Mouse (Mus musculus): ENCODE measurements around the gene Wnt4. TPM values are rescaled to one million over a fixed set of nuclear protein-coding genes. Genes with fewer than 3 reads are reported as not detected.
A peak's percentile ranks its signal among the peaks of the same experiment; 100 is the strongest.

The Wnt4 gene
- polyA plus RNA-seq, 1 experiment = 11.7 TPM

DNA sequence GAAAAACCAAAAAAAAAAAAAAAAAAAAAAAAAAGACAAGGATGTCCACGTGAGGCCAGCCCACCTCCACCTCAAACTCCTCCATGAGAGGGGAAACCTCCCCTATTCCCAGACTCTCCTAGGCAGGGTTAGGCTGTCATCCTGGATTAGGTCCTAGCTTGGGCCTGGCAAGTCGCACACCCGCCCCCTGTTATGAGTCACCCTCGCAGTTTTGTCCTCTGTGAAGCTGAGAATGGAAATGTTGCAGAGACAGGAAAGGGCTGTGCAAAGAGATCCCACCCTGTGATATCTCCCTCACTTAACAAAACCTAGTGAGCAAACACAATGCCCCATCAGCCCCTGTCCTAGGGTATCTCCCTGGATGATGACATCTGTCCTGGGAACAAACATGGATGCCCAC lies 20.3 kb downstream of the Wnt4 start:
- 53% methylated on average over 4 of the region's 4 CpGs for WGBS
- Histone ChIP-seq H3K4me1 (ENCODE audit: control insufficient read depth, insufficient read depth, low read length) (no peaks in the 10 kb centered on the region), H3K4me3 (replicated peaks; ENCODE audit: extremely low read depth, low read depth, low read length) (no peak overlapping the region)
- no peak for DNase-seq
- TF ChIP-seq POLR2A (IDR thresholded peaks at IDR 0.05; ENCODE audit: borderline replicate concordance, extremely low read depth, low read depth, low read length) (no peak), CTCF (IDR thresholded peaks at IDR 0.05; ENCODE audit: insufficient read depth, low read length) (no peak)

DNA sequence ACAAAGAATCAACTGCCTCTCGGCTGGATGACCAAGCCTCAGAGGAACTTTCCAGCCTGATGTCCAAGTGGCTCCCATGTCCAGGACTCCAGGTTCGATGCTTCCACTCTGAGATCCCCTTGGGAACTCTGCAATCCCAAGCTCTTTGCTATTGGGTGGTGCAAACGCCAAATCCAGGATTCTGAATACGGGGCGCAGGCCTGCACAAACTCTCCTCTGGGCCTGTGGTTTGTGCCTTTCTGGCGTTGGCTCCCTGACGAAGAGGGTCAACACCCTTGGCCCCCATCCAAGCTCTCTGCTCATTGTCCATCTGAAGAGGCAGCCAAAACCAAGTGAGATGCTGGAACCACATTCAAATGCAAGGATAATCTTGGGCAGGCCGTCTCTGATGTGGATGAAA lies 21.1 kb downstream of the Wnt4 start:
- Histone ChIP-seq H3K4me3 (replicated peaks; ENCODE audit: extremely low read depth, low read depth, low read length) (no peak overlapping the region), H3K4me1 (ENCODE audit: control insufficient read depth, insufficient read depth, low read length) (no peaks in the 10 kb centered on the region)
- TF ChIP-seq CTCF (IDR thresholded peaks at IDR 0.05; ENCODE audit: insufficient read depth, low read length) (no peak), POLR2A (IDR thresholded peaks at IDR 0.05; ENCODE audit: borderline replicate concordance, extremely low read depth, low read depth, low read length) (no peak)
- WGBS = 50% methylated on average over 8 of the region's 8 CpGs
- no peak for DNase-seq

DNA sequence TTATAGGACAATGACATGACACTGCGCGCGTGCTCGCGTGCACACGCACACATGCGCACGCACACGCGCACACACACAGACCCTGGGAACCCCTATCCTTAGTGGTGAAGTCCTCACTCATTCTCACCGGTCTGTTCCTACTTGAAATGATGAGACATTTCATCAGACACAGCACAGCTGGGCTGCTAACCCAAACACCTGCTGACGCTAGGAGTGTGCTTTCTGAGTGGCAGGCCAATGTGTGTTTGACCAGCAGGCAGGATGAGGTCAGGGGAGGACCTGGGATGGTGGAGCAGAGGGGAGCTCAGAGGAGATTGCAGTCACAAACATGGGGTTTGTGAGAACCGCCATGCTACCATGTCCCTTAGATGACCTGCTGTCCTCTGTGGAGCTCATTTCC lies 22.9 kb downstream of the Wnt4 start:
- WGBS = 87% methylated on average over 13 of the region's 13 CpGs

DNA sequence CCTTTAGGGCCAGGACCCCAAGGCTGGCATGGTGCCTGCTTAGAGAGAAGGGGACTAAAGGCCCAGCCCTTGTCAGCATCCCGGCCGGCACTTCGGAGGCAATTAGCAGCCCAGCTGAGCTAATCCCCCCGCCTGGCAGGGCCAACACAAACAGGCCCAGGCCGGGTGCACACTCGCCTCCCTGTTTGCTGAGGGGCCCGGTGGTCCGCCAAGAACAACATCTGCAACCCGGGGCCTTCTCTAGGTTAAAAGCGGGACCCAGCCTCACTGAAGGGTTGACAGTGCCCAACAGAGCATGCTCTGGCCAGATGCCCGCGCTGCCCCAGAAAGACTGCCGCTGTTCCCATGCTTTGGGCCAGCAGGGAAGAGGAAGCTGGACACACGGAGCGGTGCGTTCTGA lies 24.3 kb downstream of the Wnt4 start:
- 65% methylated on average over 16 of the region's 16 CpGs for WGBS
- Histone ChIP-seq H3K4me1 (ENCODE audit: control insufficient read depth, insufficient read depth, low read length) (no peaks in the 10 kb centered on the region), H3K4me3 (replicated peaks; ENCODE audit: extremely low read depth, low read depth, low read length) (no peak overlapping the region)
- no peak for TF ChIP-seq CTCF (IDR thresholded peaks at IDR 0.05; ENCODE audit: insufficient read depth, low read length)
- no peak for TF ChIP-seq POLR2A (IDR thresholded peaks at IDR 0.05; ENCODE audit: borderline replicate concordance, extremely low read depth, low read depth, low read length)
- DNase-seq = no peak

More for the DNA sequence above, 22.9 kb downstream of the Wnt4 start:
- H3K4me1 ChIP-seq (ENCODE audit: control insufficient read depth, insufficient read depth, low read length) = no peaks in the 10 kb centered on the region
- DNase-seq = no peak
- TF ChIP-seq CTCF (IDR thresholded peaks at IDR 0.05; ENCODE audit: insufficient read depth, low read length) (no peak), POLR2A (IDR thresholded peaks at IDR 0.05; ENCODE audit: borderline replicate concordance, extremely low read depth, low read depth, low read length) (no peak)
- H3K4me3 ChIP-seq (replicated peaks; ENCODE audit: extremely low read depth, low read depth, low read length) = no peak overlapping the region

DNA sequence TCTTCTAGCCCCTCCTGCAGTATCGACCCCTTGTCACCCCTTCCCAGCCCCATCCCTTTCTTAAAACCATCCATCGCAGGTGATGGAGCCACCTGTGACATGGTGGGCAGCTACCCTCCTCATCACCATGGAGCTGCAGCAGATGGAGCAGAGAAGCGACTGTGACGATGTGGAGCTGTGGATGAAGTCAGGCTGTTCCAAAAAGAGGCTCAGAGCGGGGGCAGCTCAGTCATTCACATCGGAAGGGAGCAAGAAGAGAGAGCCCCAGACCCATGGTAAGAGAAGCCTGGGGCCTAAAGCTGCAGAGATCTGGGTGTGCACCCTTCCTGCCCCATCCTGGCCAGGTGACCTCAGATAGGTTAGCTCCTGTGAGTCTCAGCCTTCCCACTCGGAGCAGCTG lies 26.8 kb downstream of the Wnt4 start:
- Histone ChIP-seq H3K4me1 (ENCODE audit: control insufficient read depth, insufficient read depth, low read length) (no peaks in the 10 kb centered on the region), H3K4me3 (replicated peaks; ENCODE audit: extremely low read depth, low read depth, low read length) (no peak overlapping the region)
- no peak for TF ChIP-seq CTCF (IDR thresholded peaks at IDR 0.05; ENCODE audit: insufficient read depth, low read length)
- TF ChIP-seq POLR2A (IDR thresholded peaks at IDR 0.05; ENCODE audit: borderline replicate concordance, extremely low read depth, low read depth, low read length) = no peak
- WGBS = 77% methylated on average over 7 of the region's 7 CpGs
- DNase-seq = no peak

DNA sequence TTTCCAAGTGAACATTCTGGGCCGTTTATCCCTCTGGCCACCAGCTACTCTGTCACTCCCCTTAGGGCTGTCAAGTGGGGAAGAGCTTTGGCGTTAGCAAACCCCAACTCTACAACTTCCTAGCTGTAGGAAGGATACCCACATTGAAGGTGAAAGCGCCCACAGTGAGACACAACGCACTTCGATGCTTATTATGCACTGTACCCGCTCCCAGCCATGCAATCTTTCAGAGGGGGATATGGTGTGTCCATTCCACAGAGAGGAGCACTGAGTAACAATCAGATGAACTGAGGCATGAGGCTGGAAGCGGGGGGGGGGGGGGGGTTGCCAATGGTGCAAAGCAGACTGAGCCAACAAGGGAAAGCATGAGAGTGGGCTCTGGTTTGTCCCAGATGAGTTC lies 27.8 kb downstream of the Wnt4 start:
- no peak for DNase-seq
- no peak overlapping the region for H3K4me3 ChIP-seq (replicated peaks; ENCODE audit: extremely low read depth, low read depth, low read length)
- WGBS = 83% methylated on average over 7 of the region's 7 CpGs
- TF ChIP-seq CTCF (IDR thresholded peaks at IDR 0.05; ENCODE audit: insufficient read depth, low read length) = no peak
- H3K4me1 ChIP-seq (ENCODE audit: control insufficient read depth, insufficient read depth, low read length) = no peaks in the 10 kb centered on the region

DNA sequence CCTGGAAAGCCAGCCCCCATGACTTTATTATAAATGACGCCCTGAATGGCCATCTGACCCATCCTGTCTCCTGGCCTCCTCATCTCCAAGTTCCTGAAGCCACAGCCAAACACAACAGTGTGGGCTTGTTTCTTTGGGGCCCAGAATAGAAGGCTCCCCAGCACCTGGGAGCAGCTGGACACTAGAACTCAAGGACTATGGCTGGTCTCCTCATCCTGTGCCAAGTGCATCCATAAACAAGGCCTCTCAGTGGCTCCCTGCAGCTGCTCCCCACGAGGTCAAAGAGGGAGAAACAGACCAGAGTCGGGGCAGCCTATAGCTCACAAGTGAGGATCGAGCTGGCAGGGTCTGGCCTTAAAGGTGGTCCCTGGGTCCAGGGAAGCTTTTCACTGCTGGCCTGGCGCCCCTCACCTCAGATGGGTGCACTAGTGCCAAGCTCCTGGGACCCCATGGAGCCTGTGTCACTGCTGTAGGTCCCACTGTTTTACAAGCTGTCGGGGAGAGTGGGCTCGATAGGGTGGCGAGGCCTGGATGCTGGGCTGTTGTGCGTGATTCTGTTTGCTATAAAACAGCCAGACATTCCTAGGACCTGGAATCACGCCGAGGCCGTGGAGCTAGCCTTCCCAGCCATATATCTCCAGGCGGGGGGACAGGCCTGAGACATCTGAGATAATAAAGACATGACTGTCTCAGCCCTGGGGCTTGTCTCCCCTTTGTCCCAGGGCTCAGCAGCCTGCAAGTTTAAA lies 28.7 kb downstream of the Wnt4 start:
- Histone ChIP-seq H3K4me3 (replicated peaks; ENCODE audit: extremely low read depth, low read depth, low read length) (no peak overlapping the region), H3K4me1 (ENCODE audit: control insufficient read depth, insufficient read depth, low read length) (no peaks in the 10 kb centered on the region)
- DNase-seq = no peak
- TF ChIP-seq POLR2A (IDR thresholded peaks at IDR 0.05; ENCODE audit: borderline replicate concordance, extremely low read depth, low read depth, low read length) (no peak), CTCF (IDR thresholded peaks at IDR 0.05; ENCODE audit: insufficient read depth, low read length) (no peak)
- 71% methylated on average over 13 of the region's 13 CpGs for WGBS

DNA sequence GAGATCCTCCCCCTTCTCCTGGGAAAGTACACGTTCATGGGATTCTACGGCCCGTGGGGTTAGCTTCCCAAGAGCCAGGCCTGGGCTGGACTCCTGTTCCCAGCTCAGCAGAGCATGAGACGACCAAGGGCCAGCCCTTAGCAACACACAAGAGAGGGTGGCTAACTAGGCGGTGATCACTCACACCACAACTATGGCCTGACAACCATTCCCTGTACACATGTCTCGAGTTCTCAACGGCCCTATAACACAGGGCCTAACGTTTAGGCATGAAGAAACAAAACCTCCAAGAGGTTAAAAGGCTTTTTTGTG lies 29.2 kb downstream of the Wnt4 start:
- whole genome bisulfite sequencing = 79% methylated on average over 8 of the region's 8 CpGs
- no peak for DNase-seq
- H3K4me3 ChIP-seq (replicated peaks; ENCODE audit: extremely low read depth, low read depth, low read length) = no peak overlapping the region
- no peaks in the 10 kb centered on the region for H3K4me1 ChIP-seq (ENCODE audit: control insufficient read depth, insufficient read depth, low read length)
- TF ChIP-seq POLR2A (IDR thresholded peaks at IDR 0.05; ENCODE audit: borderline replicate concordance, extremely low read depth, low read depth, low read length) (no peak), CTCF (IDR thresholded peaks at IDR 0.05; ENCODE audit: insufficient read depth, low read length) (no peak)

DNA sequence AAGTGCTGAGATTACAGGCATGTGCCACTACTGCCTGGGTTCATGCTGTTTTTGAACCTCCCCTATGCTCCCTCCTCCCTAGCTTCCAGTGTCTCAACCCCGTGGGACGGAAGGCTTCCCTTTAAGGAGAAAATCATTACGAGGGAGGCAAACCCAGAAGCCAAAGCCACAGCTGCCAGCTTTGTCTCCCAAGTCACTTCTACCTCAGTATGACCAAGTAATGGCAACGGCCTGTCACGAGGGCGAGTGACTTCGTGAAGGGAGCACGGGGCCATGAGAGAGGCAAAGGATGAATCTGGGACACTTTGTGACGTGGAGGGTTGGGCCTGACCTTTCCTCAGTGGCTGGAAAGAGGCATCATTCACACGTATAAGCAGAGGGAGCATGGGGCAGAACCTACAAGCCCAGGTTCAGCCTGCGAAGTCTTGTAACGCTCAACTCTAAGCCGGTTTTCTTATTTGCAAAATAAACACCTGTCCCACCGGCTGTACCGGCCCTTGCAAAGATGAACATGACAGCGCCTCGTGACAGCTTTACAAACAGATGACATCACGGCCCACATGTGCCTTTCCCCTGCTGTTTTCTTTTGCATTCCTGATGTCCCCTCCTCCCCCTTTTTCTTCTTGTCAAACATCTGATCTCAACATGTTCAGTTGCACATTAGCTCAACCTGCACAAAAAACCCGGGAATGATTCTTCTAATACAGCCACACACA lies 29.9 kb downstream of the Wnt4 start:
- no peak for DNase-seq
- WGBS = 61% methylated on average over 19 of the region's 19 CpGs
- Histone ChIP-seq H3K4me1 (ENCODE audit: control insufficient read depth, insufficient read depth, low read length) (no peaks in the 10 kb centered on the region), H3K4me3 (replicated peaks; ENCODE audit: extremely low read depth, low read depth, low read length) (no peak overlapping the region)
- TF ChIP-seq CTCF (IDR thresholded peaks at IDR 0.05; ENCODE audit: insufficient read depth, low read length) = no peak
- TF ChIP-seq POLR2A (IDR thresholded peaks at IDR 0.05; ENCODE audit: borderline replicate concordance, extremely low read depth, low read depth, low read length) = no peak

DNA sequence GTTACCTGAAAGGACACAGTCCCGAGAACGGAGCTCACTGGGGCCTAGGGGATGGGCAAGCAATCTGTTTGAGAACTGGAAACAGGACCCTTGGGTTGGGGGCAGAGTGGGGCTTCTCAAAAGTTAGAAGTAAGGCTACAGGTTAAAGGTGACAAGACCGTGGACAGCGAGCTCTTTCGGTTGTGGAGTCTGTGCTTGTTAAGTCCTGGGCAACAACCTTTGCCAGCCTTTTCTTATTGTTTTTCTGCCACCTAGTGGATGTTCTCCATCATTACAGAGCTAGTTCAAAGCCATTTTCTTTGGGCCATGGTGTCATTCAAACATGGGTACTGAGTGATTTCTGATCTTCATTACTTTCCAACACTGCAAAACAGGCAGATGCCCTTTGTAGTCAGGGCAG lies 31.1 kb downstream of the Wnt4 start:
- 41% methylated on average over 5 of the region's 5 CpGs for WGBS
- no peaks in the 10 kb centered on the region for H3K4me1 ChIP-seq (ENCODE audit: control insufficient read depth, insufficient read depth, low read length)
- peak; percentile 22 for DNase-seq
- H3K4me3 ChIP-seq (replicated peaks; ENCODE audit: extremely low read depth, low read depth, low read length) = no peak overlapping the region
- no peak for TF ChIP-seq POLR2A (IDR thresholded peaks at IDR 0.05; ENCODE audit: borderline replicate concordance, extremely low read depth, low read depth, low read length)
- TF ChIP-seq CTCF (IDR thresholded peaks at IDR 0.05; ENCODE audit: insufficient read depth, low read length) = peak; percentile 47
